Mouse (Mus musculus): ENCODE data around the gene Lrrc49.

- TF ChIP-seq MAFK (IDR thresholded peaks at IDR 0.05; ENCODE audit: insufficient read depth, low read depth, low read length): no peak
- no peak for TF ChIP-seq ZC3H11A (IDR thresholded peaks at IDR 0.05; ENCODE audit: borderline replicate concordance, low read depth, low read length)
These were observed 159.7 kb downstream of the Lrrc49 start for GRCm38 (mm10) chr9:60528269-60528668.

All from ES-E14 (cell line).